Mouse (Mus musculus) layer of hippocampus, adult 11-12 months (tissue): ENCODE measurements around the gene Galnt2.
A peak's percentile ranks its signal among the peaks of the same experiment; 100 is the strongest.

ENCODE experiments used
- DNase-seq: peaks from one replicate; pipeline ENCODE4 v3.0.0; 2022; ENCODE audit warnings: low spot score

The Galnt2 gene

GRCm38 (mm10) chr8:124235536-124235935 is 4.3 kb downstream of the Galnt2 start:
- DNase-seq = no peak

- DNase-seq = no peak
Observed at GRCm38 (mm10) chr8:124239350-124239749, 8.2 kb downstream of the Galnt2 start.

- no peak for DNase-seq
Observed at GRCm38 (mm10) chr8:124240932-124241331, 9.7 kb downstream of the Galnt2 start.

GRCm38 (mm10) chr8:124242208-124242607 is 11.0 kb downstream of the Galnt2 start:
- DNase-seq = no peak

- DNase-seq = no peak
Observed at GRCm38 (mm10) chr8:124242913-124243312, 11.7 kb downstream of the Galnt2 start.

GRCm38 (mm10) chr8:124247581-124247980 is 16.4 kb downstream of the Galnt2 start:
- DNase-seq = no peak

- DNase-seq = no peak
Observed at GRCm38 (mm10) chr8:124248688-124249087, 17.5 kb downstream of the Galnt2 start.

GRCm38 (mm10) chr8:124250255-124250654 is 19.1 kb downstream of the Galnt2 start:
- DNase-seq = no peak

- DNase-seq = no peak
Observed at GRCm38 (mm10) chr8:124250785-124251184, 19.6 kb downstream of the Galnt2 start.

- peak; percentile 48 for DNase-seq
Observed at GRCm38 (mm10) chr8:124252533-124252950, 21.4 kb downstream of the Galnt2 start.

- DNase-seq = no peak
Observed at GRCm38 (mm10) chr8:124253939-124254338, 22.7 kb downstream of the Galnt2 start.

GRCm38 (mm10) chr8:124256841-124257240 is 25.6 kb downstream of the Galnt2 start:
- DNase-seq = no peak

GRCm38 (mm10) chr8:124257363-124257762 is 26.2 kb downstream of the Galnt2 start:
- peak; percentile 67 for DNase-seq

- DNase-seq = no peak
Observed at GRCm38 (mm10) chr8:124259146-124259545, 28.0 kb downstream of the Galnt2 start.

GRCm38 (mm10) chr8:124259925-124260324 is 28.7 kb downstream of the Galnt2 start:
- no peak for DNase-seq

- no peak for DNase-seq
Observed at GRCm38 (mm10) chr8:124260371-124260770, 29.2 kb downstream of the Galnt2 start.

- no peak for DNase-seq
Observed at GRCm38 (mm10) chr8:124263058-124263457, 31.9 kb downstream of the Galnt2 start.

GRCm38 (mm10) chr8:124264032-124264431 is 32.8 kb downstream of the Galnt2 start:
- no peak for DNase-seq

- no peak for DNase-seq
Observed at GRCm38 (mm10) chr8:124264671-124265070, 33.5 kb downstream of the Galnt2 start.

- DNase-seq = no peak
Observed at GRCm38 (mm10) chr8:124265130-124265529, 33.9 kb downstream of the Galnt2 start.

- DNase-seq = no peak
Observed at GRCm38 (mm10) chr8:124265798-124266197, 34.6 kb downstream of the Galnt2 start.

GRCm38 (mm10) chr8:124267206-124267605 is 36.0 kb downstream of the Galnt2 start:
- no peak for DNase-seq

- no peak for DNase-seq
Observed at GRCm38 (mm10) chr8:124270504-124270903, 39.3 kb downstream of the Galnt2 start.

GRCm38 (mm10) chr8:124270904-124271303 is 39.7 kb downstream of the Galnt2 start:
- no peak for DNase-seq

- DNase-seq = no peak
Observed at GRCm38 (mm10) chr8:124271518-124271917, 40.3 kb downstream of the Galnt2 start.
